Mouse (Mus musculus) erythroblast, embryonic 14.5 days (primary cell): ENCODE data around the gene Gm29776. TPM values are rescaled to one million over a fixed set of nuclear protein-coding genes. Genes with fewer than 3 reads are reported as not detected.

Experiments
- H3K27me3 ChIP-seq: 2 replicates; pipeline ENCODE4 v1.6.1; 2012; ENCODE audit warnings: inconsistent platforms; ENCODE audit not compliant: control insufficient read depth
- H3K36me3 ChIP-seq: 2 replicates; pipeline ENCODE4 v1.6.1; 2012; ENCODE audit warnings: mild to moderate bottlenecking, inconsistent platforms; ENCODE audit not compliant: control insufficient read depth
- H3K4me1 ChIP-seq: 2 replicates; pipeline ENCODE4 v1.6.1; 2012; ENCODE audit warnings: inconsistent platforms; ENCODE audit not compliant: control insufficient read depth
- H3K4me3 ChIP-seq: replicated peaks from 2 replicates; pipeline ENCODE3; 2012; ENCODE audit warnings: moderate library complexity, mild to moderate bottlenecking, inconsistent platforms
- H3K9me3 ChIP-seq: 2 replicates; pipeline ENCODE4 v1.6.1; 2012; ENCODE audit warnings: low read length, inconsistent platforms, mixed read lengths; ENCODE audit not compliant: control insufficient read depth
- GATA1 ChIP-seq: IDR thresholded peaks from 2 replicates; pipeline ENCODE4 v1.6.1; 2012; ENCODE audit warnings: low read length, inconsistent platforms, mixed read lengths
- TAL1 ChIP-seq: IDR thresholded peaks from 3 replicates; pipeline ENCODE4 v1.6.1; 2012; ENCODE audit warnings: low read length, inconsistent platforms, mixed read lengths
- polyA plus RNA-seq: library from polyadenylated mRNA; stranded (reverse); fragments of >175 nt; gene quantifications from 2 replicates; pipeline ENCODE4 v1.2.3, GENCODE M21; 2012

Gene Gm29776
- polyA plus RNA-seq = not detected in 2 replicates

DNA sequence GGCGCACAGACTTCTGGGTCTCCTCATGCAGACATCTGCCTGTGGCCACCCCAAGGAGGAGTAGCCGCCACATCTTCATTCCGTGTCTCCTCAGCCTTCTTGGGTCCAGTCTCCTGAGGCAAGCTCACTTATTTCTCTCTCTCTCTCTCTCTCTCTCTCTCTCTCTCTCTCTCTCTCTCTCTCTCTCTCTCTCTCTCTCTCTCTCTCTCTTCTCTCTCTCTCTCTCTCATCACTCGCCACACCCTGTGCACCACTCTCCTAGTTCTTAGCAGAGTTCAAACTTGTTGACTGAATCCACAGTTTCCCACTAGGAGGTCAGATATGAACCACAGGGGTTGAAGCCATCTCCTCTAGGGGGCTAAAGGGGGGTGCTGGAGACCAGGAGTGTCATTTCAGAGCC lies at the start of gene Gm29776:
Gm29776 (minus strand) TSS at position 101 of the 400 bp plus-strand sequence.
- H3K4me1 ChIP-seq = peaks cover 4% of the 10 kb centered on the region
- no peaks in the 10 kb centered on the region for H3K9me3 ChIP-seq
- peaks cover 11% of the 10 kb centered on the region for H3K36me3 ChIP-seq
- TF ChIP-seq TAL1 = no peak
- no peak for TF ChIP-seq GATA1
- H3K4me3 ChIP-seq = no peak within 1 kb of the TSS
- H3K27me3 ChIP-seq = peaks cover 29% of the 10 kb centered on the region

DNA sequence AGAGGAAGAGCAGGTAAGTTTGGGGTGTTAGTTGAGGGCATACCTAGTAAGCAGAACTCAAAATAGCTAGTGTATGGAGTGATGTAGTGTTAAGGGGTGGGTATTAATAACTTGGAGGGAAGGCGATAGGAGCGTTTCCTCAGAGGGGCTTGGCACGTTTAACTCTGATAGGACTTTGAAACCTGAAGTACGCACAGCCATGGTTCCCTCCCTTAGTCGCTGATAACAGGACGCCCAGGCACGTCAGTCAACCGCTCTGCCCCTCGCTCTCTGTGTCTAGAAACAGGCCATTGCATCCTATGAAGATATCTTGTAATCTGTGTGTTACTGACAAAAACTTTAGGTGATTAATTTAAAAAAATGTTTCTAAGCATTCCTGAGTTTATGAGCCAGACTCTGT lies 47.4 kb upstream of the Gm29776 start:
- Histone ChIP-seq H3K36me3 (no peaks in the 10 kb centered on the region), H3K27me3 (no peaks in the 10 kb centered on the region), H3K4me3 (no peak overlapping the region), H3K4me1 (peaks cover 22% of the 10 kb centered on the region), H3K9me3 (no peaks in the 10 kb centered on the region)
- TF ChIP-seq TAL1 = no peak
- no peak for TF ChIP-seq GATA1

DNA sequence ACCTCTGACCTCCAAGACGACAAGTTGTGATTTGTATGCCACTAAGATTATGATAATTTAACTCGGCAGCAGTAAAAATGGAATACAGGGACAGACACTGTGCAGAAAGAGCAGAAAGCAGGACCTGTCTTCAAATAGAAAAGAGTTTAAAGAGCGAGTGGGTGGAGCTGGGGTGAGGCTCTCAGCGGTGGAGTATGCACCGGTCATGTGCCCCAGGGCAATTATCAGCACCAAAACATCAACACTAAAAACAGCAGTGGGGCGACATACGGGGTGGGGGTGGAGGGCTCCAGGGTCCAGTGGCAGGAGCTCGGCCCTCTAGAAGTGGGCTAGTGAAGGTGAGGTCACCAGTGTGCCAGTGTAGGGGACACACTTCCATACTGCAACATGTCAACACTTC lies 45.8 kb upstream of the Gm29776 start:
- Histone ChIP-seq H3K9me3 (no peaks in the 10 kb centered on the region), H3K4me1 (peaks cover 22% of the 10 kb centered on the region), H3K4me3 (no peak overlapping the region), H3K27me3 (no peaks in the 10 kb centered on the region), H3K36me3 (no peaks in the 10 kb centered on the region)
- no peak for TF ChIP-seq GATA1
- no peak for TF ChIP-seq TAL1

DNA sequence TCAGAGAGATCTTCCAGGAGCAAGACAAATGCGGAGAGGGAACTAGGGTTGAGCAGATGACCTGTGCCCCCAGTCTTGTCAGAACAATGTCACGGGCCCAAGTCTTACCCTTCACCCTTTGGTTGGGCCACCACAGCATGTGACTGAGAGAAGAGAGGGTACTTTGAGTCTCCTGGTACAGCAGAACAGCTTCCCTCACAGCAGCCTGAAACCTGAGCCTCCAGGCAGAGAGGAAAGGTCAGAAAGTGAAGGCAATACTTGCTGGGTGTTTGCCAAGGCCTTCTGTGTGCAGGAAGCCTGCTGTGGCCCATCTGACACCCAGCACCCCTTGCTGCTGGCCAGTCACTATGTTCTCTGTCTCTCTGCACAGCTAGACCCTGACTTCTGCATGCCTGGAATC lies 43.7 kb upstream of the Gm29776 start:
- peaks cover 22% of the 10 kb centered on the region for H3K4me1 ChIP-seq
- H3K27me3 ChIP-seq = no peaks in the 10 kb centered on the region
- TF ChIP-seq GATA1 = no peak
- TF ChIP-seq TAL1 = no peak
- H3K36me3 ChIP-seq = no peaks in the 10 kb centered on the region
- H3K4me3 ChIP-seq = no peak overlapping the region
- H3K9me3 ChIP-seq = no peaks in the 10 kb centered on the region

DNA sequence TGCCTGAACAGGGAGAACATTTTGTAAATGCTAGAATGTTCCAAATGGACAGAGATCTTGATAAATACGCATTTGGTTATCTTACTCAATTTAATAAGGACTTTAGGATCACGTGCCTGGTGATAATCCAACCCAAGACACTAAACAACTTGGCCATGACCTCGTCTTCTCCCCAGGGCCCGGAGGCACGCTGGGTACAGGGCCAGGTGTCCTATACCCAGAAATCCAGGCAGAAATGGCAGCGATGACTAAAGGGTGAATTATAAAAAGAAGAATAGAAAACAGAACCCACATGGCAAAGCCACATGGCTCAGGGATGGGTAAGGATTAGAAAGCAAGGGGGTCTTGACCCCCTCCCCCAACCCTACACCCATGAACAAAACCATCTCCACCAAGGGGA lies 43.1 kb upstream of the Gm29776 start:
- H3K4me3 ChIP-seq = no peak overlapping the region
- no peak for TF ChIP-seq GATA1
- TF ChIP-seq TAL1 = no peak
- no peaks in the 10 kb centered on the region for H3K36me3 ChIP-seq
- no peaks in the 10 kb centered on the region for H3K9me3 ChIP-seq
- peaks cover 22% of the 10 kb centered on the region for H3K4me1 ChIP-seq
- no peaks in the 10 kb centered on the region for H3K27me3 ChIP-seq

DNA sequence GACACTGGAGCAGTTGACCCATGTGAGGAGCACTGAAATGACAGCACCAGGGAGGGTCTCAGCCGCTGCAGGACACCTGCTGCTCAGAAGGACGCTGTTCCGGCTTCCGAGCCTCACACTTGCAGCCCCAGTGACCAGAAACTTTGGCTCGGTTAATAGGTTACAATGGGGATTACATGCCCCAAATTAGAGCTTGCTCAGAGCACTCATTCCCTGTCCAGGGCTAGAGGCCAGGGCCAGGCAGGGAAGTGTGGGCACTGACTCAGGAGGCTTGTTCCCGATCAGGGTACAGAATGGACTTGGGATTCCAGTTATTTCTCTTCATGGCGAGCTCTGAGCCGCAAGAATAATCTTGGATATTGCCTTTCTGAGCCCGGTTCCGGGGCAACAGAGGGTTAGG lies 39.0 kb upstream of the Gm29776 start:
- Histone ChIP-seq H3K36me3 (no peaks in the 10 kb centered on the region), H3K9me3 (no peaks in the 10 kb centered on the region), H3K4me3 (no peak overlapping the region), H3K4me1 (no peaks in the 10 kb centered on the region; the same call in 1 of the 2 replicates), H3K27me3 (no peaks in the 10 kb centered on the region)
- TF ChIP-seq TAL1 = no peak

DNA sequence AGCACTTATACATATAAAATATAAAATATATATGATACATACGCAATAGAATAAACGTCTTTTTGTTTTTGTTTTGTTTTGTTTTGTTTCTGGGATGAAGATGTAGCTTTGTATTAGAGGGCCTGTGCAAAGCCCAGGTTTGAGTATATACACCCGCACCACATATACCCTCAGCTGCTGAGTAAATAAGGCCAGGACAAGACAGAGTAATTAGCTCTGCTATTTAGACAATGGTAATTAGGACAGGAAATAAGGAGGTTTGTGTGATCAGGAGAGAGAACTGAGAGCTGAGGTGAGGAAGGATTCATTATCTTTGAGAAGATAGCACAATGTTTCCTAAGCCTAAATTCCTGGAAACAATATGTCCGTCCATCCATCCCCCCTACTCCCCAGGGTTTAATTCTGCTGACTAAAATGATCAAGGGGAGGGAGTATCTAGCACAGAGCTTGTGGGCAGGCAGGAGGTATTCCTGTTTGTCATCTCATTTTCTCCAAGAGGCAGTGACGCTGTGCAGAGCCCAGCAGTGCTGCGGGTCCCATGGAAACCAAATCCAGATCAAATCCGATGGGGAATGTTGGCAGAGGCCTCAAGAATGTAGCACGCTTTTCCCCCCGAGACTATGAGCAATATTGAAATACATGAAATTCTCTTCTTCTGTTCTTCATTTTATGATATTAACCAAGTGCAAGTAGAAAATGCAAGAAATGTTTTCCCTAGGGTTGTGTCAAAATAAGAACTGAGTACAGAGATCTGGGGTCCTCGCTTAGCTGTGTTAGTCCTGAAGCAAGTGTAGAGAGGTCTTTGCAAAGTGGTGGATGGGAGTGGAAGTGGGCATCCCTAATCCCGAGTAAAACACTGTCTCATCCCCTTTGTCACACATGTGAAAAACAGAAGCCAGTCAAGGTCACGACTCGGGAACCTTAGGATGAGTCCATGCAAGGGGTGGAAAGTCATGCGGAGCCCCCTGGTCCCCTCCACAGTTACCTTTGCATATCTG lies 38.2 kb upstream of the Gm29776 start:
- Histone ChIP-seq H3K36me3 (no peaks in the 10 kb centered on the region), H3K4me1 (no peaks in the 10 kb centered on the region), H3K27me3 (no peaks in the 10 kb centered on the region), H3K4me3 (no peak overlapping the region), H3K9me3 (no peaks in the 10 kb centered on the region)
- TF ChIP-seq GATA1 (no peak), TAL1 (no peak)

DNA sequence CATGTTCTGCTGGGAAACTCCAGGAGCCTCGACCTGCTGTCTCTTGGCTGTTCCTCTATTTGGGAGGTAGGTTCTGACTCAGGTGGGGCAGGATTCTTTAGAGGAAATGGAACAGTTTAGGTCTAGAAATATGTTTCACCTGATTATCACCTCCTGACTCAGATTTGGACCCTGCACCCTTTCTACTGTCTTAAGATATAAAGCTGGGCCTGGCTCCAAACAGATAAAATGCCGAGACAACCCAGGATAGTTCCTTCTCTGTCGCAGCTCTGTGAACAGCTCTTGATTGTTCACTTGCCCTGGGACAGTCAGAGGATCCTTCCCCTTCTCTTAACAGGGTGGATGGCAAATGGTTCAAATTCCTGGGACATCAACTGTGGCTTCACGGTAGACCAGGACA lies 36.6 kb upstream of the Gm29776 start:
- H3K9me3 ChIP-seq = no peaks in the 10 kb centered on the region
- TF ChIP-seq GATA1 (no peak), TAL1 (no peak)
- no peaks in the 10 kb centered on the region for H3K36me3 ChIP-seq

DNA sequence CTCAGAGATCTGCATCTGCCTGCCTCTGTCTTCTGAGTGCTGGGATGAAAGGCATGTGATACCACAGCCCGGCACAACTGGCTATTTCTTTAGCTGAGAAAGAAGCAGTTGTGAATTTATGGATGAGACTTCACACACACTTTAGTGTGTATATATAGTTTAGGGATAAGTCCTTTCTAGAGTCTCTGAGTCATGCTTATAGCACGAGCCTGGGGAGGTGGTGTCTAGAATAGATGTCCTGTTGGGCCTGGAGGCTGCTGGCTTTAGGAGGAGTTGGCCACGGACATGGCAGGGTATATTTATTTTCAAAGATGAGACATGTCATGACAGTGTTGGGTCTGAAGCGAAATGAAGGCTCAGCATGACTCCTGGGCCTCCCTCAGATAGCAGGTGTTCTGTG lies 35.4 kb upstream of the Gm29776 start:
- TF ChIP-seq GATA1 = no peak
- no peak for TF ChIP-seq TAL1
- Histone ChIP-seq H3K4me3 (no peak overlapping the region), H3K36me3 (no peaks in the 10 kb centered on the region), H3K9me3 (no peaks in the 10 kb centered on the region), H3K27me3 (no peaks in the 10 kb centered on the region), H3K4me1 (no peaks in the 10 kb centered on the region)

More for the DNA sequence above, 36.6 kb upstream of the Gm29776 start:
- no peak overlapping the region for H3K4me3 ChIP-seq
- H3K4me1 ChIP-seq = no peaks in the 10 kb centered on the region
- no peaks in the 10 kb centered on the region for H3K27me3 ChIP-seq

DNA sequence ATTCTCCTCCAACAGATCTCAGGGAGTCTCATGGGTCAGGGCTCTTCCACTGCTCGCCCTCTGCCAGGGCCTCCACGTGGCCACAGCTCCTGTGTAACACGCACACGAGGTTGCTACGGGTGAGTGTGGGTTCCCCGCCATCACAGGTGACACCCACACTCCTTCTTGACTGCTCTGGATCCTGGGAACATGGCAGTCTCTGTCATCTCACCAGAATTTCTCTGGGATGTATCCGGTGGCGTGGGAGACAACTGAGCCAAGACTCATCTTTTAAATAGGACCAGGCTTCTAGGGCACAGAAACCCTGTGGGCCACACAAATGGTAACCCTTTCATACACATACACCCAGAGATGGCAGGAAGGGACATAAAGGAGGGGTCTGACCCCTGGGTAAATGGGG lies 33.6 kb upstream of the Gm29776 start:
- no peaks in the 10 kb centered on the region for H3K36me3 ChIP-seq
- TF ChIP-seq TAL1 = no peak
- no peak for TF ChIP-seq GATA1

More for the DNA sequence above, 33.6 kb upstream of the Gm29776 start:
- Histone ChIP-seq H3K9me3 (no peaks in the 10 kb centered on the region), H3K4me1 (no peaks in the 10 kb centered on the region), H3K4me3 (no peak overlapping the region), H3K27me3 (no peaks in the 10 kb centered on the region)
